Comparison of ENCODE assay signal across 8 mouse cellular contexts in genomic region chr10:71237516-71238239, GRCm38 (mm10). TPM values are rescaled to one million over a fixed set of nuclear protein-coding genes. Genes with fewer than 3 reads are reported as not detected.
DNase-seq lines count a peak whose midpoint lies in the region; ATAC-seq and TF ChIP-seq lines count a peak whose summit lies in the region.

No protein-coding gene starts in this region.

- H3K79me2 ChIP-seq in liver, adult 2 months (ENCODE audit: control insufficient read depth, insufficient read depth, low read length): peaks cover 6% of the 10 kb centered on the region
- peaks cover 20% of the 10 kb centered on the region for H3K79me2 ChIP-seq in myocyte (ENCODE audit: control insufficient read depth, insufficient read depth)

- H3K27me3 ChIP-seq in heart, embryonic 11.5 days (ENCODE audit: control insufficient read depth, insufficient read depth, low read length): no peaks in the 10 kb centered on the region
- H3K27me3 ChIP-seq in kidney, embryonic 16.5 days (ENCODE audit: insufficient read depth, low read length): no peaks in the 10 kb centered on the region
- H3K27me3 ChIP-seq in liver, adult 2 months (ENCODE audit: control insufficient read depth, insufficient read depth, low read length): no peaks in the 10 kb centered on the region
- peaks cover 12% of the 10 kb centered on the region for H3K27me3 ChIP-seq in myocyte (ENCODE audit: control insufficient read depth, insufficient read depth, insufficient read length)
- no peaks in the 10 kb centered on the region for H3K27me3 ChIP-seq in splenic B cell, adult 2 months (ENCODE audit: control insufficient read depth, insufficient read depth, low read length, poor library complexity, severe bottlenecking)

- peak overlapping the region; percentile 27 for H3K27ac ChIP-seq in bone marrow macrophage, adult 2 months (ENCODE audit: insufficient read depth, low read depth, low read length)
- no peak overlapping the region for H3K27ac ChIP-seq in embryonic fibroblast, embryonic 13.5 days (ENCODE audit: insufficient read depth, low read length)
- H3K27ac ChIP-seq in heart, embryonic 11.5 days (ENCODE audit: low read depth, low read length): peak overlapping the region; percentile 75
- H3K27ac ChIP-seq in kidney, embryonic 16.5 days (ENCODE audit: low read length): peak overlapping the region; percentile 85
- peak overlapping the region; percentile 84 for H3K27ac ChIP-seq in liver, adult 2 months (replicated peaks; ENCODE audit: insufficient read depth, low read depth, low read length)

- TF ChIP-seq CTCF in bone marrow macrophage, adult 2 months (IDR thresholded peaks at IDR 0.05; ENCODE audit: low read depth, low read length): no peak
- TF ChIP-seq CTCF in embryonic fibroblast, embryonic 13.5 days (IDR thresholded peaks at IDR 0.05; ENCODE audit: borderline replicate concordance, insufficient read depth, low read length): no peak
- TF ChIP-seq CTCF in liver, adult 2 months (IDR thresholded peaks at IDR 0.05; ENCODE audit: low read depth, low read length): no peak

- peaks cover 2% of the 10 kb centered on the region for H3K4me1 ChIP-seq in bone marrow macrophage, adult 2 months (ENCODE audit: control insufficient read depth, insufficient read depth, low read length)
- H3K4me1 ChIP-seq in embryonic fibroblast, embryonic 13.5 days (ENCODE audit: control insufficient read depth, insufficient read depth, low read length): no peaks in the 10 kb centered on the region
- peaks cover 3% of the 10 kb centered on the region for H3K4me1 ChIP-seq in heart, embryonic 11.5 days (ENCODE audit: control insufficient read depth, insufficient read depth, low read length)
- peaks cover 12% of the 10 kb centered on the region for H3K4me1 ChIP-seq in kidney, embryonic 16.5 days (ENCODE audit: insufficient read depth, low read length)
- peaks cover 8% of the 10 kb centered on the region; the same call in 1 of the 2 replicates for H3K4me1 ChIP-seq in liver, adult 2 months (ENCODE audit: control insufficient read depth, insufficient read depth, low read length)

- ATAC-seq in heart, embryonic 11.5 days (replicated peaks; ENCODE audit: insufficient number of reproducible peaks, low FRiP score, low TSS enrichment): peak; percentile 99
- ATAC-seq in kidney, embryonic 16.5 days (ENCODE audit: low FRiP score, low TSS enrichment): peak; percentile 98

- H3ac ChIP-seq in myocyte (ENCODE audit: control insufficient read depth, insufficient read length): peak overlapping the region; percentile 69

- DNase-seq in A20 (ENCODE audit: low read depth, low spot score): peak; percentile 97
- DNase-seq in liver, adult 2 months (ENCODE audit: extremely low read depth, low read depth, low spot score): peak; percentile 67
- DNase-seq in splenic B cell, adult 2 months (ENCODE audit: low read depth, low spot score): peak; percentile 95

- peak overlapping the region; percentile 93 for H3K9ac ChIP-seq in heart, embryonic 11.5 days (ENCODE audit: low read depth, low read length)
- H3K9ac ChIP-seq in kidney, embryonic 16.5 days (replicated peaks; ENCODE audit: low read length): peak overlapping the region; percentile 95
- H3K9ac ChIP-seq in liver, adult 2 months (ENCODE audit: low read depth, low read length): peak overlapping the region; percentile 90

- under 1% methylated on average over 68 of the region's 68 CpGs for WGBS in heart, embryonic 11.5 days (ENCODE audit: insufficient replicate concordance)
- WGBS in kidney, embryonic 16.5 days: under 1% methylated on average over 65 of the region's 68 CpGs
- whole genome bisulfite sequencing in liver, adult 2 months: under 1% methylated on average over 68 of the region's 68 CpGs

- H3K36me3 ChIP-seq in heart, embryonic 11.5 days (ENCODE audit: control insufficient read depth, insufficient read depth, low read length): peaks cover 12% of the 10 kb centered on the region
- peaks cover 19% of the 10 kb centered on the region for H3K36me3 ChIP-seq in kidney, embryonic 16.5 days (ENCODE audit: insufficient read depth, low read length)
- H3K36me3 ChIP-seq in liver, adult 2 months (ENCODE audit: control insufficient read depth, insufficient read depth, low read length): peaks cover 7% of the 10 kb centered on the region
- H3K36me3 ChIP-seq in myocyte (ENCODE audit: control insufficient read depth, insufficient read depth): peaks cover 28% of the 10 kb centered on the region
- peaks cover 7% of the 10 kb centered on the region for H3K36me3 ChIP-seq in splenic B cell, adult 2 months (ENCODE audit: control insufficient read depth, insufficient read depth, low read length, poor library complexity, severe bottlenecking)

- H3K4me3 ChIP-seq in bone marrow macrophage, adult 2 months (ENCODE audit: insufficient read depth, low read length): peak overlapping the region; percentile 93
- peak overlapping the region; percentile 66 for H3K4me3 ChIP-seq in embryonic fibroblast, embryonic 13.5 days (ENCODE audit: insufficient read depth, low read length)
- peak overlapping the region; percentile 95 for H3K4me3 ChIP-seq in heart, embryonic 11.5 days (ENCODE audit: low read depth, low read length)
- H3K4me3 ChIP-seq in kidney, embryonic 16.5 days (ENCODE audit: low read length): peak overlapping the region; percentile 92
- peak overlapping the region; percentile 83 for H3K4me3 ChIP-seq in liver, adult 2 months (ENCODE audit: insufficient read depth, low read depth, low read length)
- H3K4me3 ChIP-seq in myocyte: peak overlapping the region; percentile 74

- no peak for TF ChIP-seq POLR2A in bone marrow macrophage, adult 2 months (IDR thresholded peaks at IDR 0.05; ENCODE audit: borderline replicate concordance, low read depth, low read length)
- peak; percentile 69 for TF ChIP-seq POLR2A in embryonic fibroblast, embryonic 13.5 days (IDR thresholded peaks at IDR 0.05; ENCODE audit: low read depth, low read length)
- TF ChIP-seq POLR2A in liver, adult 2 months (IDR thresholded peaks at IDR 0.05; ENCODE audit: extremely low read depth, insufficient read depth, low read length): peak; percentile 75; the same call in 1 of the 2 replicates
- peak; percentile 82 for TF ChIP-seq POLR2A in myocyte (IDR thresholded peaks at IDR 0.05; ENCODE audit: insufficient read length, low read depth)

- no peaks in the 10 kb centered on the region for H3K9me3 ChIP-seq in heart, embryonic 11.5 days (replicated peaks; ENCODE audit: control insufficient read depth, low read length)
- no peaks in the 10 kb centered on the region for H3K9me3 ChIP-seq in kidney, embryonic 16.5 days (ENCODE audit: low read length)

- peak overlapping the region; percentile 85 for H3K4me2 ChIP-seq in heart, embryonic 11.5 days
- H3K4me2 ChIP-seq in kidney, embryonic 16.5 days (replicated peaks; ENCODE audit: low read depth, low read length): peak overlapping the region; percentile 80
- peak overlapping the region; percentile 84 for H3K4me2 ChIP-seq in myocyte (ENCODE audit: low read depth)

TF ChIP-seq in myocyte, 11 proteins besides CTCF, POLR2A, EP300 and RAD21:
- peak; percentile 21 for TF ChIP-seq SRF (IDR thresholded peaks at IDR 0.05; ENCODE audit: control insufficient read depth, insufficient read length, low read depth)
- TF ChIP-seq MYOG (IDR thresholded peaks at IDR 0.05; ENCODE audit: control insufficient read depth in 1 of 3, insufficient read depth in 1 of 3, insufficient read length in 2 of 3, low read depth in 2 of 3): no peak

RNA-seq across cellular contexts. Expression of gene Tfam, which starts 0.4 kb away (rescaled TPM):
- polyA plus RNA-seq in bone marrow macrophage, adult 2 months (2012; ENCODE audit: insufficient read depth, insufficient read length, missing spikeins): 33.5 and 34.4 TPM in 2 replicates
- 35.8 and 43.6 TPM in 2 replicates for polyA plus RNA-seq in embryonic fibroblast, embryonic 13.5 days (2011; ENCODE audit: insufficient read length, low read depth, missing spikeins)
- 62.6 and 67.5 TPM in 2 replicates for polyA plus RNA-seq in heart, embryonic 11.5 days (2014; fragmentation: Nextera tagmentation; extraction: Ambion mirVana)
- 84.6 and 89.5 TPM in 2 replicates for polyA plus RNA-seq in kidney, embryonic 16.5 days (2015; fragmentation: Nextera tagmentation; extraction: Ambion mirVana)
- 18.5 and 19.6 TPM in 2 replicates for total RNA-seq in liver, adult 2 months (2014; rRNA removed)
- polyA plus RNA-seq in liver, adult 2 months (2012; rRNA removed): 10.4 and 11.6 TPM in 2 replicates
- 26.7 TPM for polyA plus RNA-seq in myocyte (2012; fragmentation: generic; extraction: Trizol)

RNA-seq across cellular contexts. Expression of gene Ube2d1, which starts 47.4 kb away (rescaled TPM):
- polyA plus RNA-seq in bone marrow macrophage, adult 2 months (2012; ENCODE audit: insufficient read depth, insufficient read length, missing spikeins): 54.5 and 57.7 TPM in 2 replicates
- polyA plus RNA-seq in embryonic fibroblast, embryonic 13.5 days (2011; ENCODE audit: insufficient read length, low read depth, missing spikeins): 56.3 and 61.8 TPM in 2 replicates
- 81.2 and 86.9 TPM in 2 replicates for polyA plus RNA-seq in heart, embryonic 11.5 days (2014; fragmentation: Nextera tagmentation; extraction: Ambion mirVana)
- 54.3 and 66.1 TPM in 2 replicates for polyA plus RNA-seq in kidney, embryonic 16.5 days (2015; fragmentation: Nextera tagmentation; extraction: Ambion mirVana)
- 5.3 and 6.2 TPM in 2 replicates for total RNA-seq in liver, adult 2 months (2014; rRNA removed)
- 8.0 and 9.5 TPM in 2 replicates for polyA plus RNA-seq in liver, adult 2 months (2012; rRNA removed)
- 69.3 TPM for polyA plus RNA-seq in myocyte (2012; fragmentation: generic; extraction: Trizol)
